Mouse (Mus musculus): ENCODE measurements around the gene Stag1. TPM values are rescaled to one million over a fixed set of nuclear protein-coding genes. Genes with fewer than 3 reads are reported as not detected.

The Stag1 gene
- 10 to 100 TPM; 42.3 to 49.7 TPM for total RNA-seq (2021)

DNA sequence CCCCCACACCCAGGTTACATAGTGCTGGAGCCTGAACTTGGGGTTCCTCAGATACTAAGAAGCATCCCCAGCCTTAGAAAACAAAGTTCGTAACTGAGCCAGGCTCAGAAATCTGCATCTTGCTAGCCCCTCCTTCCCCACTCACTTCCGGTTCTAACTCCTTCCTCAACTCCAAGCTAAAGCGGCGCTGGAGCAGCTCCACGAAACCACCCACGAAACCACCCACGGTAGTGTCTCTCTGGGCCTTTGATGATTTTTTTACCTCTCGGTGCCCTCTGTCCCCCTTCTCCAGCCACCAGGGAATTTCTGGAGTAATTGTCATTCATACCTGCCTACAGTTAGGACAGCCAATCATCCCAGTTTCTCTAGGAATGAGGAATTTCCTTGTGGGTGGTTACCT lies at the start of gene Stag1:
TSS of gene Stag1 (plus strand) at position 253 of the 400 bp plus-strand sequence.
- intact Hi-C loops (cut with DNase I): no loop called here
- no peak for DNase-seq (ENCODE audit: low spot score in 2 of 2)

DNA sequence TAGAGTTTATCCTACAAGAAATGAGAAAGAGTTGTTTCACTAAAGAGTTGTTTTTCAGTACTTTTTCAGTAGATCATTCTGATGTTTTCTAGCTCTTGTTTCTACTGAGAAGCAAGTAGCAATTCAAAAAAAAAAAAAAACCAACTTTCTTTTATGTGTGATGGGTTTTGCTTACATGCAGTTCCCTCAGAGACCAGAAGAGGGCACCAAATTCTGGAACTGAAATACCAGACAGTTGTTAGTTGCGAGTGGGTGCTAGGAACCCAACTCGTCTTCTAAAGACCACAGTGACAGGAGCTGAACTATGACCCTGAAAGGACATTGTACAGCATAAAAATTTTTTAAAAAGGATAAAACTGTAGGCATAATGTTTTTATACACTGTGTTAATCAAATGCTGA lies 49.3 kb upstream of the Stag1 start:
- intact Hi-C loops (cut with DNase I): loop anchor here (5.0 kb wide), 1 partner anchor 91 kb away; no protein-coding TSS in a partner anchor
- DNase-seq (ENCODE audit: low spot score in 2 of 2): no peak

DNA sequence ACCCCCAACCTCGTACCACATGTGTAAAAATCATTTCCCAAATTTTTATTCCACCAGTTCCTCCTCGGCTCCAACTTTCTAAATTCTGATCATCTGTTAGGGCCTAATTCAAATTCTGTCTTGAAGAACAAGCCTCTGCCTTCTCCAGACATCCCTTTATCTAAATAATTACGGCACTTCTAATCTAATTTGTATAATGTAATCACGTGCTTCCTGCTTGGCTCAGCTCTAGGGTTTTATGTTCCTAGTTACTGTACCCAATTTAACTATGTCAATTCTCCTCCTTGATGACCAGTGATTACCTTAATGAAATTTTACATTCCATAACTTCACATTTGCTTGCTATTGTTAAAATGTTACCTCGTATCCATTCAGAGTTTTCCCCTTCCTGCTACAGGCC lies 41.9 kb upstream of the Stag1 start:
- no peak for DNase-seq (ENCODE audit: low spot score in 2 of 2)

DNA sequence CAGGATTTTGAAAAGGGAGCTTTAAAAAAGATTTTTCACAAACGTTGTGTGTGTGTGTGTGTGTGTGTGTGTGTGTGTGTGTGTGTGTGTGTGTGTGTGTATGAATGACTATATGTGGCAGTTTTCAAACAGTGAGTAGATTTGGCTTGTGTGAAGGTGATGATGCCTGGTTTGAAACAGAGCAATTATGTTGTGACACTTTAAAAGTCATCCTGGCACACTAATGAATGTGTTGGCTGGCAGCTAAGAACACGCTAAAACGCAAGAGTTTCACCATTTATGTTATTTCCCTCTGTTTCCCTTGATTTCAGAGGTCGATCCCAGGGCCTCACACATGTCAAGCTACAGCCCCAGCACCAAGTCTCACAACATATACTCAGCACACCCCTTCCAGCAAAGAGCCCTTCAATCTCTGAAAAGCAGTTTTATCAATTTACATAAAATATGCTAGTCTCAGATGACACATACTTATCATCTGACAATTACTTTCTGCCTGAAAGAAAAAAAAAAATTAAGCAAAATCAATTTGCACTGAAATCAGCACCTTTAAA lies 39.5 kb upstream of the Stag1 start:
- DNase-seq (ENCODE audit: low spot score in 2 of 2): no peak
- intact Hi-C loops (cut with DNase I): no loop called here

More for the DNA sequence above, 41.9 kb upstream of the Stag1 start:
- intact Hi-C loops (cut with DNase I): no loop called here

DNA sequence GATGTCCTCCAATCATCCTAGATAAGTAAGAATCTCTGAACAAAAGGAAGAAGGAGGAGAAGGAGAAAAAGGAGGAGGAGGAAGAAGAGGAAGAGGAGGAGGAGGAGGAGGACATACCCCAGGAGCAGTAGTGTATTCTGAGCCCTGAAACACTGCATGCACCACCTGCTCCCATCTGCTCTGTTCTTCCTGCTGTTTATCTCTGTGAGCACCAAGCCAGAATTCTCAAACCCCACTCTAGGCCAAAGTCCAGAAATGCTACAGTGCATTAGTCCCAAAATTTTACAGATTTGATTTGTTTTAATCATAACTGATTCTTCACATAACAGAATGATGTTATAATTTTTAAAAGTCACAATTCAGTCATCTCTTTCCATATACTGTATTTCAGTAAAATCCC lies 38.6 kb upstream of the Stag1 start:
- no peak for DNase-seq (ENCODE audit: low spot score in 2 of 2)
- intact Hi-C loops (cut with DNase I): no loop called here

DNA sequence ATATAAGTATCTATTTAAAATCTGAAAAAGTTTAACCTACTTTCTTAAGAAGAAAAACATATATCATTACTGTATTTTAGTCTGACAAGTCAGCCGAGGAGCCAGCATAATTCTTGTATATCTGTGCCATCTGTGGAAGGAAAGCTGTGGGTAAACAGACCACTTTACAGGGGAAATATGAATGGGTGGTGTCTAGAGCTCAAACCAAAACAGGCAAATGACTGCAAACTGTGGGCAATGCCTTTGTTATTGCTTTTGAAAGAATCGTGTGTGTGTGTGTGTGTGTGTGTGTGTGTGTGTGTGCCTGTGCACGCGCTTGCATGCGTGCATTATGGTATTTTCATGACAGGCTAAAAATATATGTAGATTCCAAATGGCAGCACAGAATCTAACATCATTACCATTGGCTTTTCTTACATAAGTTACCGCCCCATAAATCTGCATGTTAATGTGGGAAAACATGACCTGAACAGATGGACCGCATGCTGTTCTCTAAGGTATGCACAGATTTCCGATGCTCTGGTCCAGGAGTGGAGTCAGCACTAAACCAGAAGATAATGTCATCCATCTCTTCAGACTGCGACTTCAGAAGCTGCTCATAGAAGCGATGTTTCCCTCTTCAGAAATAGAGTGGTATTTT lies 37.2 kb upstream of the Stag1 start:
- intact Hi-C loops (cut with DNase I): loop anchor here (1.0 kb wide), 1 partner anchor 83 kb away; no protein-coding TSS in a partner anchor
- DNase-seq (ENCODE audit: low spot score in 2 of 2): peak; percentile 11 to 79

DNA sequence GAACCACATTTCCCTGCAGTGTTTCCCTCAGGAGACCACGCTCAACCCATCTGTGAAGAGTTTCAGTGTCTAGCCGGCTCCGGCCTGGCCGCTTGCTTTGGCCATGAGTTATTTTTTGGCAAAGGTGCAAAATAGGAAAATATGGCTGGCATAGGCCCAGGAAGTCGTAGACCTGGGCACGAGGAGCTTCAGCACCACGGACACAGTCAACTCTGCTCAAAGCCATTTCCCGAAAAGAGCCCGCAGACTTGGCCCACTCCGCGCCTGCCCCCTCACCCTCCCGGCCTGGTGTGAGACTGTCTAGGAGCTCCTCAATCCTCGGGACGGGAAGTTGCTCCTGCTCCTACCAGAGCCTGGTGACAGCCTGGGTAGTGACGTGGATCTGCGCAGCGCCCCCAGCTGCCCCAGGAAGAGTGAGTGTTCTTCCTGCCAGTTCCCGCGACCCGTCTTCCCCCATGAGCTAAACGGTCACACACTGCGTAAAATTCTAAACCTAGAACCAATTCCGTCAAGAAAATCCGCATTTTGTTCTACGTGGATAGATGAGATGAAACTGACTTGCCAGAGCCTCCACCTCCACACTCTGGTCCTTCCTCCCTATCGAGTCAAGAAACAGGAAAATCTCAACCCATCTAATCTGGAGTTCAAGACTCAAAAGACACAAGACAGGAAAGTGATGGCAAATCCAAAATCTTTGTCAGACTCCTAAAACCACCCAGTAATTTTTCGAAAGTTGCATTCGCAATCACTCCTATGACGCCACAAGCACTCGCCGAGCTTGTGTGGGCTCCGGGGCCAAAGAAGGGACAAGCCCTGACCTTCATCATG lies 27.6 kb upstream of the Stag1 start:
- intact Hi-C loops (cut with DNase I): loop anchor here (2.0 kb wide), 1 partner anchor 73 kb away; no protein-coding TSS in a partner anchor
- peak; percentile 30 to 64 for DNase-seq (ENCODE audit: low spot score in 2 of 2)

DNA sequence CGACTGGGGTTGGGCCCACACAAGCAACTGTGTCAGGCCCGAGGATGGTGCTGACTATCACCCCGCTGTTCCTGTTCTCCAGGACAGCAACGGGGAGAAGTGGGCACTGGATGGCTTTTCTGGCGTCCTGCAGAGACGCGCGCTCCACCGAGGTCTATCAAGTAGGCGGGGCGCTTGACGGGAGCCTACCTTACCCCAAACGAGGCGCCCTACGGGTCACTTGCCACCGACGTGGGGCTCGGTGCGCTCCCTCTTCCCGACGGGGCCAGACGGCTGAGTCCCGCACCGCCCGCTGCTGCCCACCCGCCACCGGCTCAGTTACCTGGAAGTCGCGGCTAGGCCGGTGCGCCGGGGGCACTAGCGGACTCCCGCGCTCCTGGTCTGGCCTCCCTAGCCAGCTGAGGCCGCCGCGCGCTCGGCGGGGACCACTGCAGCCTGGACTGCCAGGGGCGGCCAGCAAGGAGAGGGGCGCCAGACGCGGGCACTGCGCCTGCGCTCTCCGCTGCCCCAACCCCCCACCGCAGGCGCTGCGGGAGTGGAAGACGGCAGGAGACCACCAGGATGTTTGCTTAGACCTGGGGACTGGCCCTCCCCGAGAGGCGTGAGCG lies 26.9 kb upstream of the Stag1 start, which contains the start of gene Slc35g2:
TSS of gene Slc35g2 (minus strand) at position 465 of the 608 bp plus-strand sequence.
- intact Hi-C loops (cut with DNase I): loop anchor here (2.0 kb wide), 1 partner anchor 72 kb away; no protein-coding TSS in a partner anchor
- peak; percentile 28 to 37 for DNase-seq (ENCODE audit: low spot score in 2 of 2)

DNA sequence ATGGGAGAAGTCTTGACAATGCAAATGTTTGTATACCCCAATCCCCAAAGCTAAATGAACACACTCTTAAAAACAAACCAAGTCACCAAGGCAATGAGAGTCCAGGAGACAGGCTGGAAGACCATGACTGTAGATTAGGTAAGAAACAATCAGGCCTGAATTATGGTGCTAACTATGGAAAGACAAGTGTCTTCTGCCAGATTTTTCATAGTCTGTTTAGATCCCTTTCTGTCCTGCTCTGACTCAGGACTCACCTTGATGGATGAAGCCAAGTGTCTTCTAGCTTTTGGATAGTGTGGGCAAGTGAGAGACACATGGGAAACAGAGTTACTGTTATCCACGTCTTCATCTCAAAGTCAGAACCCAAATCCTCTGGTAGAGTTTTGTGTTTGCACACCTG lies 26.1 kb upstream of the Stag1 start:
- no peak for DNase-seq (ENCODE audit: low spot score in 2 of 2)
- intact Hi-C loops (cut with DNase I): loop anchor here (2.0 kb wide), 1 partner anchor 71 kb away; no protein-coding TSS in a partner anchor

DNA sequence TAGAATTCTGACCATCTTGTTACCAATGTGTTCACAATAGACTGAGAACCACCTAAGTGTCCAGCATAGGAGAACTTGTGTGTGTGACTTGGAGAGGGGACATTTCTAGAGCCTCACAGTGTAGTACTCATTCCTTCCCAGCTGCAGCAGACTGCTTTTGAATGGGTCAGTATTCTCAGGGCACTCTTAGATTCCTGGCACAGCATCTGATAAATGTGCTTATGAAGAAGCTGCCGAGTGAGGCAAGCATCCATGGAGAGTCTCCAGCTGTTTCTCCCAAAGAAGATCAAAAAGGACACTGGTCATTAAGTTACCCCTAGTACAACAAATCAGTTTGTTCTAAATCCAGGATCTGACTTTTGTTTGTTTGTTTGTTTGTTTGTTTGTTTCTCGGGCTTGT lies 24.3 kb upstream of the Stag1 start:
- intact Hi-C loops (cut with DNase I): no loop called here
- DNase-seq (ENCODE audit: low spot score in 2 of 2): peak in 1 of 2 experiments; percentile 17

DNA sequence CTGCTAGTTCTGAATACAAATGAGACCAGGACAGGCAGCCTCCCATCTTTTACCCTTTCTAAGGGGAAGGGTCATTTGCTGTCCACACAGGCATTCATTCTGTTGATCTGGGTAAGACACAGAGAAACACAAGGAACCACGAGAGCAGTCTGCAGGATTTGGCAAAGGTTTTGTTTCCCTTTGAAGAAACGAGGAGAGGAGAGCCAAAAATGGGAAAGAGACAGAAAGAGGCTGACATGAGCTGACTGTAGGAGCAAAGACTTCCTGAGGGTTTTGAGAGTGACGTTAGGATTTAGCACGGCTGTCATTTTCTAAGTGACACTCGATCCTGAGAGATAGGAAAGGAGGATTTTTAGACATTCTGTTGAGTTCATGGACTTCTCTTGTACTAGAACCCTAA lies 23.7 kb upstream of the Stag1 start:
- intact Hi-C loops (cut with DNase I): no loop called here
- DNase-seq (ENCODE audit: low spot score in 2 of 2): no peak

DNA sequence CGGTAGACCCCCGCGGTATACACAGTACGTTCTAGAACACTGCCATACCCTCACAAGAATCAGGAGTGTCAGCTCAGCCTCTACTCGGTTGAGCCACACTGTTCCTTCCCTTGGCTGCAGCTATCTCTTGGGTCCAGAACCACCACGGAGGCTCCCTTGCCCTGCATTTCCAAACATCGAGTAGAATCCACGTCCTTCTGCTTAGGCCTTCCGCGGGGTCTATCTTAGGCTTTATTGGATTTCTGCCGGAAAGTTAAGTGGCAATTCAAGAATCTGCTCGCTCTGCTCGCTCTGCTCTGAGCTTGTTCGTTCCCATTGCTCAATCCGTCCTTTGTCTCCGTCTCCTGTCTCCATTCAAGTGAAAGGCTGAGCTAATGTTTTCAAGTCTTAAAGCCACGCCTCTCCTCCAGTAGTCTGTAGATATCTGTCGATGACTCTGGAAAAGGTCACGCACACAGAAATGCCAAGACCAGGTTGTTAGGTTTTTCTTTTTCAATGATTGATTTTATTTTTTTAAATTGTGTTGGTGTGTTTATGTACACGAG lies 17.3 kb upstream of the Stag1 start:
- intact Hi-C loops (cut with DNase I): no loop called here
- DNase-seq (ENCODE audit: low spot score in 2 of 2): no peak

DNA sequence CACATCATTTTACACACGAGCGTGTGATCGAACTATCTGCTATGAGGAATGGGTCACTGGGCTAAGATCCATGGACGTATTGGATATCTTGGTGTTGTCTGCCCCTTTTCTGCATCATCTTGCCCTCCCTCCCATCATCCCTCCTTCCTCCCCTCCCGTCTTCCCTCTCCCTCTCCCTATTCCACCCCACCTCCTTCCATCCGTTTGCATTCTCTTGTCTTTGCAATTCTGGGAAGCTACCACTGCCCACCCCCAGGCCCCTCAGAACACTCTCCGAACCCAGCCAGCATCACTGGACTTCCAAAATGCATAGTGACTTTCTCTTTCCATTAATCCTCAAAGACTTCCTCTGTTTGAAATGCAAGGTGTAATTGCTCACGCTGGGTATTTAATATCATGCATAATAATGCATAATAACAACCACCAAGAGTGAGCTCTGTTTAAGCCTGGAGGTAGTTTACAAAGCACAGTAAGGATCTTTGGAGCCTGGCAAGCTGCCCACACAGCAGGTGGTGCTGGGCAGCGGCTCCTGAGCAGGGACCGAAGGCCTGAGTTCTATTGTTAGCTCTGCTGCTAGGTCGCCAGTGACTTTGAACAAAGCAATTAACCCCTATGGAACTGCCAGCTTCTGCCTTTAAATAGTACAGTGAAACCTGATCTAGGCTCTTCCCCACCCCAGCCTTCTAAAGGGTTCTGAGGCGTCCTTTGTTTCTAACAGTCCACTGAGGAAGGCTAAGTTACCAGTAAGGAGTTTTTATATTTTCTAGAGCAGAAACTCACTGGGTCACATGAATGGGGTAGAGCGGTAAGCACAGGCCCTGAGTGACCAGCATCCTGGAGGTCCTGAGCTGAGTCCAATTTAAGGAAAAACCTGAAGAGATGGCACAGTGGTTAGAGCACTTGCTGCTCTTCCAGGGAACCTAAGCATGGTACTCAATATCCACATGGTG lies 15.8 kb upstream of the Stag1 start:
- no peak for DNase-seq (ENCODE audit: low spot score in 2 of 2)
- intact Hi-C loops (cut with DNase I): no loop called here

DNA sequence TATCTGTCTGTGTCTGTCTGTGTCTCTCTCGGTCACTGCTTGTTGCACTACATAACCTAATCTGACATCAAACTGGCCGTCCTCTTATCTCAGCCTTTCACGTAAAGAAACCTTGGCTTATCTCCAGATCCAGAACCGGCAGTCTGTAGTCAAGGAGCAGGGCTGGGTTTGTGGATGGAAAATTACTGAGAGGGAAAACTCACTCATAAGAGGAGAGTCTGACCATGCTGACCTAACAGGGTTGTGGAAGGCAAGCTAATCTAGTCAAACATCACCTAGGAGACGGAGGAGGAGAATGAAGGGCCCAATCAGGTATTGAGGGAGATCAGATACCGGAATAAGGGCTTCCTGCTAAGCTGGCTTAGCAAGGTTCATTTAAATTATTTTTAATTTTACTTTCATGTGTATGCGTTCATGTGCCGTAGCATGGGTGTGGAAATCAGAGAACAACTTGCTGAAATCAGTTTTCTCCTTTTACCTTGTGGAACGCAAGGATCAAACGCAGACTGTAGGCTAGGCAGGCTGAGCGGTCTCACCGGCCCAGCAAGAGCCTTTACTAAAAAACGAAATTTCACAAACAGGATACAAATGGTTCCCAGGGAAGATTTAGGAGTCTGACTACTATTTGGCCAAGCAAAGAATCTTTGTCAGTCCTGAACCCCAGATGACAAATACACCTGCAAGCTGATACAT lies 14.6 kb upstream of the Stag1 start:
- intact Hi-C loops (cut with DNase I): no loop called here
- DNase-seq (ENCODE audit: low spot score in 2 of 2): no peak

DNA sequence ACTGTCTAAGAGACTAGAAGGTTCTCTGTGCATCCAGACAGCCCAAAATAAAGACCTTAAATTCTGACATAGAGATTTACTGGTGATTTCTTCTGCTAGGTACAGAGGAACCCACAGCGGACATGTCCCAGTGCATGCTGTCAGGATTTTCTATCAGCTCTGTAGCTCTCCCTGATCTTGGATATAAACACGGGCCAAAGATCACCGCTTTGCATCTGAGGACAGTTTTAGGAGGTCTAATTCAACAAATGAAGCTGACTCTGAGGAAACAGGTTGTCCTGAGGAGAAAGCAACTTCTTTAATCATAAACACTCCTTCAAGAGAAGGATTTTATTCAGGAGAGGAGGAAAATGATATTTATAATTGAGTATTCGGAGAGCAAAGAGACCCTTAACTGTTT lies 13.6 kb upstream of the Stag1 start:
- intact Hi-C loops (cut with DNase I): no loop called here
- DNase-seq (ENCODE audit: low spot score in 2 of 2): no peak

DNA sequence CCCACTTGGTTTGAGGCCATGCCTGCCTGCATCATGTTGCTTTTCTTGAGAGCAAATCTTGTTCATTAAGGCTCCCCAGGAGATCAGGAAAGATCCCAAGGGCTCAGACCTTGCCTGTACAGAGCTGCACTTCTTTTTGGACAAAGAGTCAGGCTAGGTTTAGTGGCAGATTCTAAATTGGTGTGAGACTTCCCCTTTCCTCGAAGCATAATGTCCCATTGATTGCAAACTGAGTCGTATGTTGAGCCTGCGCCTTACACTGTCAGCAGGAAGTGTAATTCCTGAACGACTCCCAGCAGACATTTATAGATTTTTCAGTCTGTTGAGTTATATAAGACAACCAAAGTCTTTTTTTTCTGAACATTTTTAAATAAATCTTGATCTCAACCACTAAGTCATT lies 7.1 kb upstream of the Stag1 start:
- intact Hi-C loops (cut with DNase I): no loop called here

DNA sequence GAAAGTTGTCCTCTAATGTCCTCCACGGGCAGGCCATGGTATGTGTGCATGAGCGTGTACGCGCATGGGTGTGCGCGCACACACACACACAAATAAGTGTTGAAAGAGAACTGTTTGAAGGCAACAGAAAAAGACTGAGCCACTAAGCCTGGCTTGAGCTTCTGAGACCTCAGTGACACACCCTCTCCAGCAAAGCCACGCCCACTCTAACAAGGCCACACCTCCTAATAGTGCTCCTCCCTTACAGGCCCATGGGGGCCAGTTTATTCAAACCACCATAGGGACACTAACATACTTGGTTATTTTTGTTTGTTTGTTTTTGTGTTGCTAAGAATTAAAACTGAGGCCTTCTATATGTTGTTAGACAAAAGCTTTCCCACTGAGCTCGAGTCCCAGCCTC lies 1.3 kb upstream of the Stag1 start:
- no peak for DNase-seq (ENCODE audit: low spot score in 2 of 2)
- intact Hi-C loops (cut with DNase I): no loop called here

More for the DNA sequence above, 7.1 kb upstream of the Stag1 start:
- DNase-seq (ENCODE audit: low spot score in 2 of 2): no peak

DNA sequence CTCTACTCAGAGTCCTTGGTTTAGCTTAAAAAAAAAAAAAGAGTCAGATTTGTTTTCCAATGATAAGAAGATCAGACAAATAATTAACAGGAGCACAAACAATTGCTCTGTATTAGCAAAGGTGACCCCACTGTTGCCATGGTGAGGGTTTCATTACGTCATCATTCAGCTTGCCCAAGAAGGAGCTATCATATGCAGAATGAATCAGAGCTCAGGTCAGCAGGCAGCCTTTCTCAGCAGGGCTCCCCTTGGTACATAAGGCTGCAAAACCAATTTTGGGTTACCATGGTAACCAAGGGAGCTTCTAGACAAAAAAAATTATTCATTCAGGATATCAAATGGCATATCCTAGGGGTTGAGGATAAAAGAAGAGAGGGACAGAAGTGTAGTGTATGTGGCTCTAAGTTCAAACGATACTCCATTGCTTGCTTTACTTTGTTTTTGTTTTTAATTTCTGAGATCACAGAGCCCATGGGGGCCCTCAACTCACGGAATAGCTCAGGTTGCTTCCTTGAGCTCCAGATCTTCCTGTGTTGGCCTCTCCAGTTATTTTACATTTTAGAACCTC lies 2.2 kb downstream of the Stag1 start:
- DNase-seq (ENCODE audit: low spot score in 2 of 2): no peak

More for the DNA sequence above, 2.2 kb downstream of the Stag1 start:
- intact Hi-C loops (cut with DNase I): no loop called here

Measured in left cerebral cortex, postnatal 25 days (tissue).